ENCODE assay signal across 8 mouse cellular contexts in genomic region chr4:58553631-58554358, GRCm38 (mm10). TPM values are rescaled to one million over a fixed set of nuclear protein-coding genes. Genes with fewer than 3 reads are reported as not detected.
DNase-seq lines count a peak whose midpoint lies in the region; ATAC-seq lines count a peak whose summit lies in the region.

Gene Lpar1 (minus strand): TSS chr4:58553898.

- peak within 1 kb of the TSS; percentile 69 for H3K27ac ChIP-seq in heart, embryonic 13.5 days (replicated peaks)
- peak within 1 kb of the TSS; percentile 98 for H3K27ac ChIP-seq in limb, embryonic 10.5 days
- no peak within 1 kb of the TSS for H3K27ac ChIP-seq in neural tube, embryonic 14.5 days (ENCODE audit: low read depth, low read length)

- peak; percentile 4 to 8 for DNase-seq in thymus, postnatal 10 days (ENCODE audit: low spot score in 2 of 2)
- no peak for DNase-seq in thymus, adult 18-20 months
- DNase-seq in limb, embryonic 10.5 days (ENCODE audit: low spot score), result peak; percentile 84
- no peak for DNase-seq in cerebellum, adult 11 months

- 7% methylated on average over 19 of the region's 19 CpGs for WGBS in heart, embryonic 13.5 days
- WGBS in limb, embryonic 10.5 days, result 4% methylated on average over 19 of the region's 19 CpGs
- 5% methylated on average over 19 of the region's 19 CpGs for WGBS in neural tube, embryonic 14.5 days

- no peak for ATAC-seq in erythroblast, adult 5-6 weeks (replicated peaks; ENCODE audit: low FRiP score, poor library complexity, severe bottlenecking)
- ATAC-seq in heart, embryonic 13.5 days (ENCODE audit: extremely low read depth, insufficient number of reproducible peaks, low FRiP score, low TSS enrichment), result peak; percentile 14; the same call in 1 of the 2 replicates
- no peak; the same call in none of the 2 replicates for ATAC-seq in neural tube, embryonic 14.5 days (ENCODE audit: low read depth)

- peak within 1 kb of the TSS; percentile 86 for H3K9ac ChIP-seq in heart, embryonic 13.5 days
- peak within 1 kb of the TSS; percentile 49 for H3K9ac ChIP-seq in neural tube, embryonic 14.5 days (replicated peaks; ENCODE audit: low read depth, low read length)

- peaks cover 31% of the 10 kb centered on the region for H3K27me3 ChIP-seq in erythroblast, embryonic 14.5 days (ENCODE audit: control insufficient read depth)
- no peaks in the 10 kb centered on the region for H3K27me3 ChIP-seq in heart, embryonic 13.5 days (replicated peaks)
- H3K27me3 ChIP-seq in limb, embryonic 10.5 days (ENCODE audit: low read depth, poor library complexity, severe bottlenecking), result no peaks in the 10 kb centered on the region
- no peaks in the 10 kb centered on the region for H3K27me3 ChIP-seq in neural tube, embryonic 14.5 days (ENCODE audit: control insufficient read depth, insufficient read depth, low read length)

- H3K36me3 ChIP-seq in erythroblast, embryonic 14.5 days (ENCODE audit: control insufficient read depth), result no peaks in the 10 kb centered on the region
- no peaks in the 10 kb centered on the region for H3K36me3 ChIP-seq in heart, embryonic 13.5 days
- H3K36me3 ChIP-seq in limb, embryonic 10.5 days, result peaks cover 18% of the 10 kb centered on the region
- no peaks in the 10 kb centered on the region for H3K36me3 ChIP-seq in neural tube, embryonic 14.5 days (ENCODE audit: control insufficient read depth, insufficient read depth, low read length)

- no peaks in the 10 kb centered on the region for H3K9me3 ChIP-seq in erythroblast, embryonic 14.5 days (ENCODE audit: control insufficient read depth, low read length)
- no peaks in the 10 kb centered on the region for H3K9me3 ChIP-seq in heart, embryonic 13.5 days
- no peaks in the 10 kb centered on the region for H3K9me3 ChIP-seq in limb, embryonic 10.5 days (replicated peaks)
- no peaks in the 10 kb centered on the region for H3K9me3 ChIP-seq in neural tube, embryonic 14.5 days (ENCODE audit: control insufficient read depth, low read length)

- H3K4me1 ChIP-seq in erythroblast, embryonic 14.5 days (ENCODE audit: control insufficient read depth), result peaks cover 4% of the 10 kb centered on the region; the same call in 1 of the 2 replicates
- H3K4me1 ChIP-seq in heart, embryonic 13.5 days, result peaks cover 7% of the 10 kb centered on the region
- H3K4me1 ChIP-seq in limb, embryonic 10.5 days, result peaks cover 41% of the 10 kb centered on the region
- 0 out of 2 replicates have a peak, but pooled peaks cover 3% of the 10 kb centered on the region for H3K4me1 ChIP-seq in neural tube, embryonic 14.5 days (ENCODE audit: control insufficient read depth, insufficient read depth, low read length)

- H3K4me3 ChIP-seq in erythroblast, embryonic 14.5 days (replicated peaks), result peak within 1 kb of the TSS; percentile 53
- H3K4me3 ChIP-seq in heart, embryonic 13.5 days, result peak within 1 kb of the TSS; percentile 82
- H3K4me3 ChIP-seq in limb, embryonic 10.5 days, result peak within 1 kb of the TSS; percentile 85
- peak within 1 kb of the TSS; percentile 57 for H3K4me3 ChIP-seq in neural tube, embryonic 14.5 days (ENCODE audit: low read depth, low read length)

- peak within 1 kb of the TSS; percentile 94 for H3K4me2 ChIP-seq in heart, embryonic 13.5 days
- H3K4me2 ChIP-seq in neural tube, embryonic 14.5 days (ENCODE audit: low read depth, low read length), result peak within 1 kb of the TSS; percentile 64

RNA-seq across cellular contexts. Expression of gene Lpar1, which starts in this region (rescaled TPM):
- 0.01 TPM in 1 of 2 replicates, not detected in the other for polyA plus RNA-seq in erythroblast, embryonic 14.5 days (2012)
- 0.58 TPM in 1 of 2 replicates, not detected in the other for total RNA-seq in erythroblast, adult 5-6 weeks (2015; ENCODE audit: low replicate concordance)
- total RNA-seq in erythroblast, adult 5-6 weeks (2017; ENCODE audit: low replicate concordance), result 0.17 TPM in 1 of 2 replicates, not detected in the other
- 13.0 and 14.8 TPM in 2 replicates for polyA plus RNA-seq in heart, embryonic 13.5 days (2015; fragmentation: Nextera tagmentation; extraction: Ambion mirVana)
- 197 and 253 TPM in 2 replicates for polyA plus RNA-seq in limb, embryonic 10.5 days (2016; fragmentation: Nextera tagmentation; extraction: Ambion mirVana)
- 5.2 and 20.6 TPM in 2 replicates for polyA plus RNA-seq in neural tube, embryonic 14.5 days (2014; fragmentation: Nextera tagmentation; extraction: Ambion mirVana)

Comparison
In these comparisons a context has a peak if more than half of its experiments do, and no peak if none do; other contexts are left out.
1. DNase-seq: peak in thymus, postnatal 10 days (2 of 2) and limb, embryonic 10.5 days (single experiment); none in thymus, adult 18-20 months (0 of 2) and cerebellum, adult 11 months (single experiment).
2. Peak in every context shown above with its lines, with median percentiles within 50 percentile points of each other: H3K4me3 ChIP-seq.